Mouse (Mus musculus): Measurements from ENCODE around the gene Anks6. TPM values are rescaled to one million over a fixed set of nuclear protein-coding genes. Genes with fewer than 3 reads are reported as not detected.

Gene Anks6
- total RNA-seq, 2 experiments from 2014 or later: 2.9 to 3.0 TPM

Other genes with a start within 250 kb of the Anks6 start
- under 1 TPM; 0.14 to 0.20 TPM for gene Gabbr2, start 65.6 kb downstream of the Anks6 start, total RNA-seq (2021)
- gene Galnt12, start 34.5 kb upstream of the Anks6 start, total RNA-seq (2021): under 1 TPM; 0.29 to 0.35 TPM
- gene Col15a1, start 150.7 kb upstream of the Anks6 start, total RNA-seq (2021): 100 to 1,000 TPM; 212 to 288 TPM